Mouse (Mus musculus) kidney, postnatal 36 days (tissue): Measurements from ENCODE around the gene Cnih4.

ENCODE experiments used
- DNase-seq, 2 experiments: peaks; one replicate each; pipeline ENCODE4 v3.0.0; 2021 to 2022; ENCODE audit warnings: mixed read lengths in 2 of 2

The Cnih4 gene

GRCm38 (mm10) chr1:181211403-181211919, 67.0 kb downstream of the Cnih4 start:
- peak in 1 of 2 experiments; percentile 54 for DNase-seq

- peak; percentile 81 to 86 for DNase-seq
These were observed 67.6 kb downstream of the Cnih4 start, which contains the start of gene Wdr26 for GRCm38 (mm10) chr1:181211920-181212633. Wdr26 (minus strand) TSS chr1:181212001.

DNA sequence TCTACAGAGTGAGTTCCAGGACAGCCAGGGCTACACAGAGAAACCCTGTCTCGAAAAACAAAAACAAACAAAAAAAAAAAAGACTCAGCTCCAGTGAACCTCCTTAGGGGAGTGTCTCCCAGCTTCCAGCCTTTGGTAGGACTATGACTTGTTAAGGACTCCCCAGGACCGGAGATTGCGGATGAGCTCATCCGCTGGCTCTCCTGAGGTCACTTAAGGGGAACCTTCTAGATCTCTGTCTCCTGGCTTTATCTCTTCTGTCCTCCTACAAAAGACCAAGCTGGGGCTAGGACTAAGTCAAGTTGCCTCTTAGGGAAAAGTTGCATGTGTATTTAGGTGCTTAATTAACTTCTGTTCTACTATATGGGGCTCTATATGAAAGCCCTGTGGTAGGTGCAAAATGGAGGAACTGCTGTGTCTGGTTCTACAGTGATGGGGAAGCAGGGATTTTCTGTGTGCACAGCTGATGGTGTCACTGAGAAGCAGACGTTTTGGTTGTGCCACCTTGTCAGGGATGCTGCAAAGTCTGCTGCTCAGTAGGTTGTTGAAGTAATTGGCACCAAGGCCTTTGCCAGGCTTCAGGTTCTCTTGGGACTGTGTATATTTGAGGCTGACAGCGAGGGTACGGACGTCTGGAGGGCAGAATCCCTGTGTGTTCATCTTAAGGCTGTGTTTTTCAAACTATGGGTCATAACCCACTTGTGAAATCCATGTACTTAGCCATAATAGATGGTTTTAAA, 70.0 kb downstream of the Cnih4 start:
- no peak for DNase-seq

DNA sequence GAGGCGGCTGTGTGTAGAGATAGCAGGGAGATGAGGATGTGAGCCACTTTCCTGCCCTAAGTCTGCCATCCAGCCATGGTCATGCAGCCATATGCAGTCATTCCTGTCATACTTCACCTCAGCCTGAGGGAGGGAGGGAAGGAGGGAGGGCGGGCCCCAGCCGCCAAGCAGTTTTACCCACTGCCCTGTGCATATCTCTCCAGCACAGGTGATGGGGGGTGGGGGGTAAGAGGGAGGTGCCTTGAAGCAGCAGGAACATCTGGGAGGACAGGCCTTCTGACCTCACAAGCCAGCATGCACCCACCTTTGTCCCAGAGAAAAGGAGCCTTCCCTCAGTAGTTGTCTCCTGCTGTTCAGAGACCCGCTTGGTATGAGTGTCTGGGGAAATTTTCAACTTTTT, 71.8 kb downstream of the Cnih4 start:
- DNase-seq: no peak
